38 mouse cellular contexts compared by ENCODE assay signal in the genomic region with DNA sequence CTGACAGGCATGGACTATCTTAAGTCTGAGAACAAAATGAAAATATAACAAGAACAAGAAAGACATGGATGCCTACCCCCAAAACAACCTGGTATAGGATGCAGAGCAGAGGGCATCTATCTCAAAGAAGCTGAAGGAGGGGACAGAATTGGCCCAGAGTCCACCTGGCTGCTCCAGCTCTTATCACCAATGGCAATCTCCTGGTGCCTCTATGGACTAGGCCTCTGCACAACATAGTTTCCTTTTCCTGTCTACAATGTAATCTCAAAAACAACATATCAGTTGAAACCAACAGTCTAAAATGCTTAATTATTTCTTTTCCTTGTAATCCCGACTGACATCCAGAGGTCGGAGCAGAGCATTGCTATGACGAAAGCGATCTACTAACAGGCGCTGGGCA. TPM values are rescaled to one million over a fixed set of nuclear protein-coding genes. Genes with fewer than 3 reads are reported as not detected.
"Had no signal": no experiment of that assay in that cellular context is flagged by ENCODE, and none has a peak within 500 bp of the region (broad histone marks: within the 10 kb centered on the region; RNA-seq: fewer than 3 reads in every experiment).

No protein-coding gene starts in this region.

- DNase-seq: left cerebral cortex, postnatal 4 days; liver; liver, embryonic 13.5 days; liver, postnatal 0 days; lung, adult 18-20 months; lung, adult 2 months; lung, embryonic 14.5 days; lung, postnatal 10 days; lung, postnatal 14 days; lung, postnatal 36 days; lung, postnatal 4 days; midbrain, embryonic 14.5 days had no signal

- H3K4me1 ChIP-seq: limb, embryonic 12.5 days; limb, embryonic 13.5 days; limb, embryonic 15.5 days; liver, embryonic 12.5 days; liver, embryonic 13.5 days; liver, embryonic 15.5 days; lung, embryonic 15.5 days; midbrain, embryonic 10.5 days; midbrain, embryonic 12.5 days; midbrain, embryonic 13.5 days; midbrain, embryonic 15.5 days had no signal

- H3K4me3 ChIP-seq: limb, embryonic 10.5 days; limb, embryonic 12.5 days; limb, embryonic 13.5 days; limb, embryonic 15.5 days; liver, embryonic 12.5 days; liver, embryonic 13.5 days; liver, embryonic 15.5 days; lung, embryonic 15.5 days; megakaryocyte, embryonic 14.5 days; midbrain, embryonic 10.5 days; midbrain, embryonic 12.5 days; midbrain, embryonic 13.5 days; midbrain, embryonic 15.5 days; myocyte had no signal

- H3K36me3 ChIP-seq: limb, embryonic 10.5 days; limb, embryonic 12.5 days; limb, embryonic 13.5 days; limb, embryonic 15.5 days; liver, embryonic 12.5 days; liver, embryonic 13.5 days; liver, embryonic 15.5 days; lung, embryonic 15.5 days; midbrain, embryonic 10.5 days; midbrain, embryonic 12.5 days; midbrain, embryonic 13.5 days; midbrain, embryonic 15.5 days had no signal

- H3K4me2 ChIP-seq: limb, embryonic 12.5 days; limb, embryonic 13.5 days; limb, embryonic 15.5 days; liver, embryonic 11.5 days; liver, embryonic 12.5 days; liver, embryonic 13.5 days; liver, embryonic 15.5 days; lung, embryonic 14.5 days; lung, embryonic 15.5 days; midbrain, embryonic 11.5 days; midbrain, embryonic 12.5 days; midbrain, embryonic 13.5 days; midbrain, embryonic 15.5 days had no signal

- H3K27ac ChIP-seq: limb, embryonic 10.5 days; limb, embryonic 12.5 days; limb, embryonic 13.5 days; limb, embryonic 15.5 days; liver, embryonic 12.5 days; liver, embryonic 13.5 days; liver, embryonic 14.5 days; liver, embryonic 15.5 days; lung, embryonic 15.5 days; macrophage; midbrain, embryonic 10.5 days; midbrain, embryonic 12.5 days; midbrain, embryonic 13.5 days; midbrain, embryonic 15.5 days had no signal

- H3K9ac ChIP-seq: limb, embryonic 12.5 days; limb, embryonic 13.5 days; limb, embryonic 15.5 days; liver, embryonic 12.5 days; liver, embryonic 13.5 days; liver, embryonic 14.5 days; liver, embryonic 15.5 days; liver, postnatal 0 days; lung, embryonic 14.5 days; lung, embryonic 15.5 days; midbrain, embryonic 12.5 days; midbrain, embryonic 13.5 days; midbrain, embryonic 15.5 days had no signal

- H3K9me3 ChIP-seq: limb, embryonic 10.5 days; limb, embryonic 12.5 days; limb, embryonic 13.5 days; limb, embryonic 15.5 days; liver, embryonic 12.5 days; liver, embryonic 13.5 days; liver, embryonic 15.5 days; lung, embryonic 15.5 days; midbrain, embryonic 10.5 days; midbrain, embryonic 12.5 days; midbrain, embryonic 13.5 days; midbrain, embryonic 15.5 days had no signal

- ATAC-seq: liver, embryonic 12.5 days; liver, postnatal 0 days; lung, postnatal 0 days; midbrain, embryonic 13.5 days; midbrain, embryonic 15.5 days; midbrain, embryonic 16.5 days had no signal

- H3K27me3 ChIP-seq: limb, embryonic 12.5 days; limb, embryonic 13.5 days; limb, embryonic 15.5 days; liver, embryonic 12.5 days; liver, embryonic 13.5 days; liver, embryonic 15.5 days; lung, embryonic 15.5 days; megakaryocyte, embryonic 14.5 days; midbrain, embryonic 12.5 days; midbrain, embryonic 13.5 days; midbrain, embryonic 15.5 days had no signal

RNA-seq across cellular contexts. Expression of a gene that starts 36.8 kb away (rescaled TPM):
- total RNA-seq: megakaryocyte progenitor cell, adult 5-6 weeks; megakaryocyte, adult 5-6 weeks; megakaryocyte-erythroid progenitor cell, adult 5-6 weeks; monocyte, adult 5-6 weeks had no signal
- polyA plus RNA-seq: limb, embryonic 10.5 days; limb, embryonic 11.5 days; limb, embryonic 12.5 days; limb, embryonic 13.5 days; limb, embryonic 15.5 days; lung, adult 2 months; lung, embryonic 14.5 days; lung, embryonic 15.5 days; lung, embryonic 16.5 days; lung, postnatal 0 days; macrophage; midbrain, embryonic 10.5 days; midbrain, embryonic 11.5 days; midbrain, embryonic 12.5 days; midbrain, embryonic 13.5 days; midbrain, embryonic 14.5 days; neural tube, embryonic 11.5 days had no signal
